Mouse (Mus musculus) olfactory bulb, adult 2 months (tissue): Measurements from ENCODE around the gene Tal1.

Source experiments
- CTCF ChIP-seq: fragments of 200-500 bp; IDR thresholded peaks from 2 replicates; pipeline ENCODE4 v1.5.1; 2012; ENCODE audit warnings: low read depth, mild to moderate bottlenecking, low read length, moderate library complexity; ENCODE audit not compliant: insufficient read depth
- POLR2A ChIP-seq: fragments of 200-500 bp; IDR thresholded peaks from 2 replicates; pipeline ENCODE4 v1.6.1; 2012; ENCODE audit warnings: mild to moderate bottlenecking, low read depth, low read length, moderate library complexity; ENCODE audit not compliant: insufficient read depth

GRCm38 (mm10) chr4:115095671-115096434 lies 39.6 kb downstream of the Tal1 start:
- TF ChIP-seq CTCF = no peak
- no peak for TF ChIP-seq POLR2A
